Mouse (Mus musculus) left cerebral cortex, postnatal 36 days (tissue): ENCODE data around the gene Syne3. TPM values are rescaled to one million over a fixed set of nuclear protein-coding genes. Genes with fewer than 3 reads are reported as not detected.

ENCODE experiments used
- DNase-seq, 2 experiments: peaks; one replicate each; pipeline ENCODE4 v3.0.0; 2021 to 2022; ENCODE audit warnings: low spot score in 2 of 2, mixed read lengths in 1 of 2
- intact Hi-C: fragments of 180-260 bp; cut with DNase I; formaldehyde crosslinking; loops from one replicate; pipeline ENCODE4 v1.15.1; 2025
- total RNA-seq, 2 experiments: library from RNA; stranded (reverse); gene quantifications; 2 replicates each; pipeline ENCODE4 v1.2.3; 2021

The Syne3 gene
- total RNA-seq, 2 experiments from 2014 or later: 1.0 to 2.1 TPM

GRCm38 (mm10) chr12:105003715-105004114, 5.9 kb downstream of the Syne3 start:
- DNase-seq: no peak
- intact Hi-C loops: no loop called here

- intact Hi-C loops: no loop called here
- no peak for DNase-seq
Observed at GRCm38 (mm10) chr12:105003158-105003557, 6.5 kb downstream of the Syne3 start.

GRCm38 (mm10) chr12:105002340-105003132, 7.1 kb downstream of the Syne3 start:
- intact Hi-C loops: no loop called here
- DNase-seq: no peak

GRCm38 (mm10) chr12:105001317-105001716, 8.3 kb downstream of the Syne3 start:
- DNase-seq: no peak
- intact Hi-C loops: no loop called here

GRCm38 (mm10) chr12:105000487-105001283, 8.9 kb downstream of the Syne3 start:
- intact Hi-C loops: no loop called here
- DNase-seq: no peak

- no peak for DNase-seq
- intact Hi-C loops: no loop called here
Observed at GRCm38 (mm10) chr12:104999171-104999570, 10.4 kb downstream of the Syne3 start.

- no peak for DNase-seq
- intact Hi-C loops: no loop called here
Observed at GRCm38 (mm10) chr12:104998541-104998940, 11.1 kb downstream of the Syne3 start.

GRCm38 (mm10) chr12:104997641-104998293, 11.8 kb downstream of the Syne3 start:
- no peak for DNase-seq
- intact Hi-C loops: no loop called here

GRCm38 (mm10) chr12:104997159-104997558, 12.4 kb downstream of the Syne3 start:
- intact Hi-C loops: no loop called here

GRCm38 (mm10) chr12:104996012-104996728, 13.4 kb downstream of the Syne3 start:
- no peak for DNase-seq

More at GRCm38 (mm10) chr12:104997159-104997558, 12.4 kb downstream of the Syne3 start:
- no peak for DNase-seq

GRCm38 (mm10) chr12:104995259-104995876, 14.2 kb downstream of the Syne3 start:
- intact Hi-C loops: no loop called here
- no peak for DNase-seq

More at GRCm38 (mm10) chr12:104996012-104996728, 13.4 kb downstream of the Syne3 start:
- intact Hi-C loops: no loop called here

GRCm38 (mm10) chr12:104992838-104993237, 16.8 kb downstream of the Syne3 start:
- intact Hi-C loops: no loop called here
- no peak for DNase-seq

GRCm38 (mm10) chr12:104992123-104992741, 17.4 kb downstream of the Syne3 start:
- intact Hi-C loops: no loop called here
- no peak for DNase-seq

GRCm38 (mm10) chr12:104990741-104991454, 18.7 kb downstream of the Syne3 start:
- no peak for DNase-seq
- intact Hi-C loops: no loop called here

- intact Hi-C loops: no loop called here
- DNase-seq: no peak
Observed at GRCm38 (mm10) chr12:104987936-104988335, 21.7 kb downstream of the Syne3 start.

- no peak for DNase-seq
- intact Hi-C loops: no loop called here
Observed at GRCm38 (mm10) chr12:104986781-104987180, 22.8 kb downstream of the Syne3 start.

GRCm38 (mm10) chr12:104986001-104986400, 23.6 kb downstream of the Syne3 start:
- DNase-seq: no peak
- intact Hi-C loops: no loop called here

GRCm38 (mm10) chr12:104985088-104985487, 24.5 kb downstream of the Syne3 start:
- no peak for DNase-seq
- intact Hi-C loops: no loop called here
